Comparison of ENCODE assay signal across 12 mouse cellular contexts in the genomic region with DNA sequence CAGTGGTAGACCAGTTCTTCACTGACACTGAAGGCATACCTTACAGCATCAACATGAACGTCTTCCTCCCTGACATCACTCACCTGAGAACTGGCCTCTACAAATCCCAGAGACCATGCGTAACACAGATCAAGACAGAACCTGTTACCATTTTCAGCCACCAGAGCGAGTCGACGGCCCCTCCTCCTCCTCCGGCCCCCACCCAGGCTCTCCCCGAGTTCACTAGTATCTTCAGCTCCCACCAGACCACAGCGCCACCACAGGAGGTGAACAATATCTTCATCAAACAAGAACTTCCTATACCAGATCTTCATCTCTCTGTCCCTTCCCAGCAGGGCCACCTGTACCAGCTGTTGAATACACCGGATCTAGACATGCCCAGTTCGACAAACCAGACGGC. TPM values are rescaled to one million over a fixed set of nuclear protein-coding genes. Genes with fewer than 3 reads are reported as not detected.
DNase-seq lines count a peak whose midpoint lies in the region; ATAC-seq lines count a peak whose summit lies in the region.
"Had no signal": no experiment of that assay in that cellular context is flagged by ENCODE, and none has a peak within 500 bp of the region (broad histone marks: within the 10 kb centered on the region; RNA-seq: fewer than 3 reads in every experiment).

No protein-coding gene starts in this region.

- no peak for ATAC-seq in embryonic facial prominence, embryonic 14.5 days (ENCODE audit: low read depth)
- peak; percentile 17; the same call in 1 of the 2 replicates for ATAC-seq in stomach, embryonic 14.5 days (ENCODE audit: insufficient number of reproducible peaks, insufficient read depth, low FRiP score, low read depth)

- no peak overlapping the region for H3K9ac ChIP-seq in embryonic facial prominence, embryonic 14.5 days (ENCODE audit: low read depth, low read length)
- no peak overlapping the region for H3K9ac ChIP-seq in stomach, embryonic 14.5 days (replicated peaks; ENCODE audit: low read depth, low read length)

- H3K4me2 ChIP-seq in embryonic facial prominence, embryonic 14.5 days (ENCODE audit: low read depth, low read length) = peak overlapping the region; percentile 81
- H3K4me2 ChIP-seq in stomach, embryonic 14.5 days (replicated peaks; ENCODE audit: low read depth, low read length) = peak overlapping the region; percentile 34

- H3K36me3 ChIP-seq in embryonic facial prominence, embryonic 14.5 days (ENCODE audit: control insufficient read depth, insufficient read depth, low read length) = peaks cover 4% of the 10 kb centered on the region; the same call in 1 of the 2 replicates
- no peaks in the 10 kb centered on the region for H3K36me3 ChIP-seq in stomach, embryonic 14.5 days (ENCODE audit: control insufficient read depth, insufficient read depth, low read length)

- 0 out of 2 replicates have a peak overlapping the region, but pooled peaks have one; percentile 76 for H3K4me3 ChIP-seq in embryonic facial prominence, embryonic 14.5 days (ENCODE audit: low read depth, low read length)
- H3K4me3 ChIP-seq in stomach, embryonic 14.5 days (ENCODE audit: low read depth, low read length) = peak overlapping the region; percentile 78
- H3K4me3 ChIP-seq: heart, adult 2 months had no signal

- no peaks in the 10 kb centered on the region for H3K9me3 ChIP-seq in embryonic facial prominence, embryonic 14.5 days (ENCODE audit: control insufficient read depth, low read length)
- no peaks in the 10 kb centered on the region for H3K9me3 ChIP-seq in stomach, embryonic 14.5 days (ENCODE audit: control insufficient read depth, low read depth, low read length)

- DNase-seq in retina, postnatal 1 day = peak; percentile 40
- no peak for DNase-seq in retina, embryonic 14.5 days (ENCODE audit: low spot score)
- peak; percentile 39 for DNase-seq in MN1 (ENCODE audit: low spot score)
- DNase-seq in embryonic facial prominence, embryonic 14.5 days (ENCODE audit: low spot score) = peak; percentile 30
- no peak for DNase-seq in layer of hippocampus, adult 11-12 months (ENCODE audit: low spot score)
- no peak for DNase-seq in gastrocnemius, adult 8-10 months (ENCODE audit: low spot score in 2 of 2)
- DNase-seq: adrenal gland, postnatal 10 days; cerebellum, adult 11-12 months; heart, adult 2 months; kidney, adult 9 months; right cerebral cortex, postnatal 25 days had no signal

- peaks cover 14% of the 10 kb centered on the region; the same call in 1 of the 2 replicates for H3K27me3 ChIP-seq in embryonic facial prominence, embryonic 14.5 days (replicated peaks; ENCODE audit: control insufficient read depth, insufficient read depth, low read length)
- no peaks in the 10 kb centered on the region for H3K27me3 ChIP-seq in stomach, embryonic 14.5 days (ENCODE audit: control insufficient read depth, insufficient read depth, low read length)

- 57% methylated on average over 11 of the region's 11 CpGs for WGBS in embryonic facial prominence, embryonic 14.5 days
- WGBS in stomach, embryonic 14.5 days = 51% methylated on average over 11 of the region's 11 CpGs

- H3K4me1 ChIP-seq in embryonic facial prominence, embryonic 14.5 days (ENCODE audit: control insufficient read depth, insufficient read depth, low read length) = no peaks in the 10 kb centered on the region
- no peaks in the 10 kb centered on the region for H3K4me1 ChIP-seq in stomach, embryonic 14.5 days (ENCODE audit: control insufficient read depth, insufficient read depth, low read length)

- H3K27ac ChIP-seq in embryonic facial prominence, embryonic 14.5 days (replicated peaks; ENCODE audit: low read depth, low read length) = no peak overlapping the region
- peak overlapping the region; percentile 48; the same call in 1 of the 2 replicates for H3K27ac ChIP-seq in stomach, embryonic 14.5 days (ENCODE audit: low read length)
- H3K27ac ChIP-seq: heart, adult 2 months had no signal

RNA-seq across cellular contexts. Expression of a gene that starts 3.0 kb away (rescaled TPM):
- 33.4 and 37.2 TPM in 2 replicates for polyA plus RNA-seq in embryonic facial prominence, embryonic 14.5 days (2014; fragmentation: Nextera tagmentation; extraction: Ambion mirVana)
- polyA plus RNA-seq in stomach, embryonic 14.5 days (2014; fragmentation: Nextera tagmentation; extraction: Ambion mirVana) = 97.2 and 109 TPM in 2 replicates
- total RNA-seq in gastrocnemius, adult 8-10 months (2022) = 1 to 10 TPM; 3.6 to 6.0 (median 4.7) TPM

Comparison
In these comparisons a context has a peak if more than half of its experiments do, and no peak if none do; other contexts are left out.
1. DNase-seq: peak in retina, postnatal 1 day (single experiment), MN1 (single experiment) and embryonic facial prominence, embryonic 14.5 days (single experiment); none in retina, embryonic 14.5 days (single experiment), layer of hippocampus, adult 11-12 months (single experiment) and gastrocnemius, adult 8-10 months (0 of 2).